Mouse (Mus musculus): ENCODE measurements at regions not wholly inside any gene's neighbourhood (a gene's known extent, or its start where the extent isn't known, plus 50 kb on each side); places are given as distances from the start of the nearest gene placed in this dataset.

- DNase-seq: no peak
- Histone ChIP-seq H3K4me3 (replicated peaks; ENCODE audit: insufficient read depth, low read depth, low read length) (no peak overlapping the region), H3K27ac (ENCODE audit: insufficient read depth, low read length) (no peak overlapping the region), H3K4me1 (ENCODE audit: control insufficient read depth, insufficient read depth, low read length) (no peaks in the 10 kb centered on the region), H3K27me3 (ENCODE audit: control insufficient read depth, insufficient read depth, low read length) (no peaks in the 10 kb centered on the region)
- TF ChIP-seq POLR2A (IDR thresholded peaks at IDR 0.05; ENCODE audit: borderline replicate concordance, insufficient read depth, low read length): no peak
- TF ChIP-seq CTCF (IDR thresholded peaks at IDR 0.05; ENCODE audit: borderline replicate concordance, insufficient read depth, low read depth, low read length): no peak
Measured at GRCm38 (mm10) chr1:124904373-124904772, 531.2 kb downstream of the Actr3 start.

- 79% methylated on average over 3 of the region's 3 CpGs for WGBS
- TF ChIP-seq POLR2A (IDR thresholded peaks at IDR 0.05; ENCODE audit: borderline replicate concordance, insufficient read depth, low read length) (no peak), CTCF (IDR thresholded peaks at IDR 0.05; ENCODE audit: borderline replicate concordance, insufficient read depth, low read depth, low read length) (no peak)
- Histone ChIP-seq H3K4me3 (replicated peaks; ENCODE audit: insufficient read depth, low read depth, low read length) (no peak overlapping the region), H3K27ac (ENCODE audit: insufficient read depth, low read length) (no peak overlapping the region), H3K4me1 (ENCODE audit: control insufficient read depth, insufficient read depth, low read length) (no peaks in the 10 kb centered on the region), H3K27me3 (ENCODE audit: control insufficient read depth, insufficient read depth, low read length) (no peaks in the 10 kb centered on the region)
- no peak for DNase-seq
Measured at GRCm38 (mm10) chr1:124871148-124871547, 564.4 kb downstream of the Actr3 start.

GRCm38 (mm10) chr1:124866248-124866647 is 569.3 kb downstream of the Actr3 start:
- no peak overlapping the region for H3K4me3 ChIP-seq (replicated peaks; ENCODE audit: insufficient read depth, low read depth, low read length)
- no peak for DNase-seq
- H3K4me1 ChIP-seq (ENCODE audit: control insufficient read depth, insufficient read depth, low read length): no peaks in the 10 kb centered on the region
- TF ChIP-seq POLR2A (IDR thresholded peaks at IDR 0.05; ENCODE audit: borderline replicate concordance, insufficient read depth, low read length) (no peak), CTCF (IDR thresholded peaks at IDR 0.05; ENCODE audit: borderline replicate concordance, insufficient read depth, low read depth, low read length) (no peak)
- no peak overlapping the region for H3K27ac ChIP-seq (ENCODE audit: insufficient read depth, low read length)
- no peaks in the 10 kb centered on the region for H3K27me3 ChIP-seq (ENCODE audit: control insufficient read depth, insufficient read depth, low read length)
- 52% methylated on average over 3 of the region's 3 CpGs for WGBS

- TF ChIP-seq POLR2A (IDR thresholded peaks at IDR 0.05; ENCODE audit: borderline replicate concordance, insufficient read depth, low read length) (no peak), CTCF (IDR thresholded peaks at IDR 0.05; ENCODE audit: borderline replicate concordance, insufficient read depth, low read depth, low read length) (no peak)
- no peak overlapping the region for H3K27ac ChIP-seq (ENCODE audit: insufficient read depth, low read length)
- H3K27me3 ChIP-seq (ENCODE audit: control insufficient read depth, insufficient read depth, low read length): no peaks in the 10 kb centered on the region
- H3K4me1 ChIP-seq (ENCODE audit: control insufficient read depth, insufficient read depth, low read length): no peaks in the 10 kb centered on the region
- no peak for DNase-seq
- WGBS: 48% methylated on average over 6 of the region's 6 CpGs
- no peak overlapping the region for H3K4me3 ChIP-seq (replicated peaks; ENCODE audit: insufficient read depth, low read depth, low read length)
Measured at GRCm38 (mm10) chr1:124845681-124846080, 589.8 kb downstream of the Actr3 start.

- WGBS: 91% methylated on average over 7 of the region's 7 CpGs
- TF ChIP-seq POLR2A (IDR thresholded peaks at IDR 0.05; ENCODE audit: borderline replicate concordance, insufficient read depth, low read length) (no peak), CTCF (IDR thresholded peaks at IDR 0.05; ENCODE audit: borderline replicate concordance, insufficient read depth, low read depth, low read length) (no peak)
- Histone ChIP-seq H3K27me3 (ENCODE audit: control insufficient read depth, insufficient read depth, low read length) (no peaks in the 10 kb centered on the region), H3K4me3 (replicated peaks; ENCODE audit: insufficient read depth, low read depth, low read length) (no peak overlapping the region), H3K4me1 (ENCODE audit: control insufficient read depth, insufficient read depth, low read length) (no peaks in the 10 kb centered on the region), H3K27ac (ENCODE audit: insufficient read depth, low read length) (no peak overlapping the region)
- no peak for DNase-seq
Measured at GRCm38 (mm10) chr1:124825717-124826116, 609.8 kb downstream of the Actr3 start.

- H3K4me1 ChIP-seq (ENCODE audit: control insufficient read depth, insufficient read depth, low read length): peaks cover 3% of the 10 kb centered on the region; the same call in 1 of the 2 replicates
- H3K4me3 ChIP-seq (replicated peaks; ENCODE audit: insufficient read depth, low read depth, low read length): no peak overlapping the region
- TF ChIP-seq POLR2A (IDR thresholded peaks at IDR 0.05; ENCODE audit: borderline replicate concordance, insufficient read depth, low read length) (no peak), CTCF (IDR thresholded peaks at IDR 0.05; ENCODE audit: borderline replicate concordance, insufficient read depth, low read depth, low read length) (no peak)
- H3K27me3 ChIP-seq (ENCODE audit: control insufficient read depth, insufficient read depth, low read length): no peaks in the 10 kb centered on the region
- WGBS: 53% methylated on average over 2 of the region's 2 CpGs
- no peak overlapping the region for H3K27ac ChIP-seq (ENCODE audit: insufficient read depth, low read length)
- DNase-seq: no peak
Measured at GRCm38 (mm10) chr1:124793026-124793425, 642.5 kb downstream of the Actr3 start.

- H3K4me3 ChIP-seq (replicated peaks; ENCODE audit: insufficient read depth, low read depth, low read length): no peak overlapping the region
- TF ChIP-seq CTCF (IDR thresholded peaks at IDR 0.05; ENCODE audit: borderline replicate concordance, insufficient read depth, low read depth, low read length) (no peak), POLR2A (IDR thresholded peaks at IDR 0.05; ENCODE audit: borderline replicate concordance, insufficient read depth, low read length) (no peak)
- no peaks in the 10 kb centered on the region for H3K27me3 ChIP-seq (ENCODE audit: control insufficient read depth, insufficient read depth, low read length)
- no peak for DNase-seq
- 46% methylated on average over 2 of the region's 2 CpGs for WGBS
- no peak overlapping the region for H3K27ac ChIP-seq (ENCODE audit: insufficient read depth, low read length)
- peaks cover 3% of the 10 kb centered on the region; the same call in 1 of the 2 replicates for H3K4me1 ChIP-seq (ENCODE audit: control insufficient read depth, insufficient read depth, low read length)
Measured at GRCm38 (mm10) chr1:124790646-124791045, 644.9 kb downstream of the Actr3 start.

GRCm38 (mm10) chr1:124790130-124790529 is 645.4 kb downstream of the Actr3 start:
- no peak overlapping the region for H3K4me3 ChIP-seq (replicated peaks; ENCODE audit: insufficient read depth, low read depth, low read length)
- peaks cover 3% of the 10 kb centered on the region; the same call in 1 of the 2 replicates for H3K4me1 ChIP-seq (ENCODE audit: control insufficient read depth, insufficient read depth, low read length)
- TF ChIP-seq POLR2A (IDR thresholded peaks at IDR 0.05; ENCODE audit: borderline replicate concordance, insufficient read depth, low read length) (no peak), CTCF (IDR thresholded peaks at IDR 0.05; ENCODE audit: borderline replicate concordance, insufficient read depth, low read depth, low read length) (no peak)
- 24% methylated on average over 3 of the region's 3 CpGs for WGBS
- DNase-seq: peak in 1 of 2 experiments; percentile 20
- no peaks in the 10 kb centered on the region for H3K27me3 ChIP-seq (ENCODE audit: control insufficient read depth, insufficient read depth, low read length)
- no peak overlapping the region for H3K27ac ChIP-seq (ENCODE audit: insufficient read depth, low read length)

Measured in cerebellum, adult 2 months (tissue).